Mouse (Mus musculus) heart, adult 2 months (tissue): ENCODE measurements around the gene Nrarp.

Experiments used
- CTCF ChIP-seq: fragments of 200-600 bp; IDR thresholded peaks from 2 replicates; pipeline ENCODE4 v1.8.1; 2022; ENCODE audit warnings: antibody characterized with exemption, mild to moderate bottlenecking, moderate library complexity
- EP300 ChIP-seq: fragments of 200-500 bp; IDR thresholded peaks from 2 replicates; pipeline ENCODE4 v1.6.1; 2011; ENCODE audit warnings: low read depth, low read length, control low read depth; ENCODE audit not compliant: insufficient read depth

DNA sequence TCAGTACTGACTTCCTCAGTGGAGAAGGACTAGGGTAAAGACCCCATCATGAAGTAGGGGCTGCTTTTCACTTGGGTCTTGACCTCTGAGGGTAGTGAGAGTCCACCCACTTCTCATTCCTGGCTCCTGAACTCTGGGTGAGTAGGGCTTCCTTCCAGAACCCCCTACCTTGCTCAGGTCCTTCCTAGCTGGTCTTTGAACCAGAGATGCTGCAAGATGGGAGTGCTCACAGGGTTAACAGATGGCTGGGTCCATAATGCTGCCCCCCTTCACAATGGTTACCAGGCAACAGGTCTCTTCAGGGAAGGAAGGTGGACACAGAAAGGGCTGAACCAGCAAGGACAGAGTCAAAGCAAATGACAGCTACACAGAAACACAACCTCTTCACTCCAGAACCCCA, 37.9 kb downstream of the Nrarp start, which contains the start of gene Fam166a:
- TF ChIP-seq CTCF (no peak), EP300 (no peak)
